Mouse (Mus musculus) liver, adult 2 months (tissue): ENCODE measurements around the gene Stap2.

Experiments
- CTCF ChIP-seq: fragments of 200-500 bp; IDR thresholded peaks from 2 replicates; pipeline ENCODE4 v1.5.1; 2011; ENCODE audit warnings: low read depth, low read length, control low read depth
- POLR2A ChIP-seq: fragments of 200-500 bp; IDR thresholded peaks from 2 replicates; pipeline ENCODE4 v1.6.1; 2011; ENCODE audit warnings: low read length, control low read depth; ENCODE audit not compliant: insufficient read depth; ENCODE audit errors: extremely low read depth

GRCm38 (mm10) chr17:56009962-56010240 lies 4.5 kb upstream of the Stap2 start:
- TF ChIP-seq CTCF (no peak), POLR2A (no peak)
